Mouse (Mus musculus): ENCODE data around the gene Tbc1d22a.

DNA sequence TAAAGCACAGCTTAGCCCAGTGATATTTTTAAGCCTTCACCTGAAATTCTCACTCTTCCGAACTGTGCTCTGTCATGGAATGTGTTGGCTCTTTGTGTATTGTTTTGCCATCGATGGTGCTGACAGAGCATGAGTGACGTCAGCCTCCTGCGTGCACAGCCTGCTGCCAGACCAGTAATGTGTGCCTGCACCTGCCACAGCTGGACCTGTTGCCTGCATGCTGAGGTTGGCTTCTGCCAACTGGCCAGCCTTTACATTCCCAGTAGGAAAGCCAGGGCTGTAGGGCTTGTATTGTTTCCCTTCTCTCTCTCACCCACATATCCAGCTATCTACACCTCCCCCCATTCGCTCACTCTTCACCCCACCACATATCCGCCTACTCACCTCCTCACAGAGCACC, 262.2 kb downstream of the Tbc1d22a start:
- TF ChIP-seq CTCF (conservative IDR thresholded peaks at IDR 0.05; ENCODE audit: insufficient read depth, insufficient read length, low read depth, low read length) = no peak
- TF ChIP-seq POLR2A (IDR thresholded peaks at IDR 0.05; ENCODE audit: low read depth, low read length) = no peak

Data from kidney, adult 2 months (tissue).